Mouse (Mus musculus) neural tube, embryonic 10.5 days (tissue): ENCODE results near the gene Ctnna3.
"Not testable (repeated sequence)": the region's sequence is repeated elsewhere in the genome, so short reads cannot be mapped to it uniquely, and the experiment has no call there.

Experiments
- DNase-seq: peaks from one replicate; pipeline ENCODE4 v3.0.0-alpha.2; 2017; ENCODE audit warnings: low spot score; ENCODE audit errors: extremely low spot score

Gene Ctnna3

GRCm38 (mm10) chr10:64448624-64449023 is 1018.7 kb downstream of the Ctnna3 start:
- no peak for DNase-seq

- no peak for DNase-seq
Observed at GRCm38 (mm10) chr10:64483281-64483680, 1053.4 kb downstream of the Ctnna3 start.

- DNase-seq, result no peak
Observed at GRCm38 (mm10) chr10:64489471-64489870, 1059.6 kb downstream of the Ctnna3 start.

- no peak for DNase-seq
Observed at GRCm38 (mm10) chr10:64543647-64544046, 1113.7 kb downstream of the Ctnna3 start.

GRCm38 (mm10) chr10:64544389-64544788 is 1114.5 kb downstream of the Ctnna3 start:
- no peak for DNase-seq

GRCm38 (mm10) chr10:64571311-64571710 is 1141.4 kb downstream of the Ctnna3 start:
- DNase-seq, result no peak

- DNase-seq, result no peak
Observed at GRCm38 (mm10) chr10:64588116-64588515, 1158.2 kb downstream of the Ctnna3 start.

- no peak for DNase-seq
Observed at GRCm38 (mm10) chr10:64636760-64637159, 1206.9 kb downstream of the Ctnna3 start.

GRCm38 (mm10) chr10:64639061-64639460 is 1209.2 kb downstream of the Ctnna3 start:
- DNase-seq, result no peak

- DNase-seq, result no peak
Observed at GRCm38 (mm10) chr10:64641093-64641492, 1211.2 kb downstream of the Ctnna3 start.

- DNase-seq, result no peak
Observed at GRCm38 (mm10) chr10:64641576-64641975, 1211.7 kb downstream of the Ctnna3 start.

- DNase-seq, result no peak
Observed at GRCm38 (mm10) chr10:64643976-64644375, 1214.1 kb downstream of the Ctnna3 start.

GRCm38 (mm10) chr10:64661190-64661589 is 1231.3 kb downstream of the Ctnna3 start:
- DNase-seq, result no peak

GRCm38 (mm10) chr10:64671469-64671868 is 1241.6 kb downstream of the Ctnna3 start:
- DNase-seq, result no peak

- no peak for DNase-seq
Observed at GRCm38 (mm10) chr10:64675796-64676195, 1245.9 kb downstream of the Ctnna3 start.

- no peak for DNase-seq
Observed at GRCm38 (mm10) chr10:64710017-64710416, 1280.1 kb downstream of the Ctnna3 start.

- DNase-seq, result no peak
Observed at GRCm38 (mm10) chr10:64718036-64718435, 1288.1 kb downstream of the Ctnna3 start.

- no peak for DNase-seq
Observed at GRCm38 (mm10) chr10:64735692-64736091, 1305.8 kb downstream of the Ctnna3 start.

GRCm38 (mm10) chr10:64736616-64737015 is 1306.7 kb downstream of the Ctnna3 start:
- no peak for DNase-seq

- DNase-seq, result not testable (repeated sequence)
Observed at GRCm38 (mm10) chr10:64741721-64742120, 1311.8 kb downstream of the Ctnna3 start.

GRCm38 (mm10) chr10:64744099-64744498 is 1314.2 kb downstream of the Ctnna3 start:
- not testable (repeated sequence) for DNase-seq

- DNase-seq, result no peak
Observed at GRCm38 (mm10) chr10:64748651-64749050, 1318.8 kb downstream of the Ctnna3 start.

GRCm38 (mm10) chr10:64750791-64751190 is 1320.9 kb downstream of the Ctnna3 start:
- peak; percentile 16 for DNase-seq

GRCm38 (mm10) chr10:64836315-64836714 is 1406.4 kb downstream of the Ctnna3 start:
- DNase-seq, result no peak
